Mouse (Mus musculus): ENCODE measurements around the gene Dnah12.
"Not testable (repeated sequence)": the region's sequence is repeated elsewhere in the genome, so short reads cannot be mapped to it uniquely, and the experiment has no call there.

Gene Dnah12

DNA sequence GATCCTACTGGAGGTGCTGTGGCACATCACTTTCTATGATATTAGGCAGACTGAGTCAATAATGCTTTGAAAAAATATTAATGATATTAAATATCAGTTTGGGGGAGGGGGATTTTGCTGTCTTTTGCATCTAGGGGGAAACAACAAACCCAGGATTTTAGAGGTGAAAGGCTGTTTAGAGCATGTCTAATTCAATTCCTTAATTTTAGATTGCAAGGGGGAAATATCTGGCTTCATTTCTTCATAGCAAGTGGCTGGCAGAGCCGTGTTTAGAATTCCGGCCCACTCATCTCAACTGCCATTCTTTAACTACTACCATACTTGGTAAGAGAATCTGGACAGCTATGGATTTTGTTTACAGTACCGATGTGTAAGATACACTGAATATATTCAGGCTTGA, at the start of gene Dnah12:
Gene Dnah12, plus strand, starts transcription at position 301 of the 400 bp plus-strand sequence.
- no peak for DNase-seq

DNA sequence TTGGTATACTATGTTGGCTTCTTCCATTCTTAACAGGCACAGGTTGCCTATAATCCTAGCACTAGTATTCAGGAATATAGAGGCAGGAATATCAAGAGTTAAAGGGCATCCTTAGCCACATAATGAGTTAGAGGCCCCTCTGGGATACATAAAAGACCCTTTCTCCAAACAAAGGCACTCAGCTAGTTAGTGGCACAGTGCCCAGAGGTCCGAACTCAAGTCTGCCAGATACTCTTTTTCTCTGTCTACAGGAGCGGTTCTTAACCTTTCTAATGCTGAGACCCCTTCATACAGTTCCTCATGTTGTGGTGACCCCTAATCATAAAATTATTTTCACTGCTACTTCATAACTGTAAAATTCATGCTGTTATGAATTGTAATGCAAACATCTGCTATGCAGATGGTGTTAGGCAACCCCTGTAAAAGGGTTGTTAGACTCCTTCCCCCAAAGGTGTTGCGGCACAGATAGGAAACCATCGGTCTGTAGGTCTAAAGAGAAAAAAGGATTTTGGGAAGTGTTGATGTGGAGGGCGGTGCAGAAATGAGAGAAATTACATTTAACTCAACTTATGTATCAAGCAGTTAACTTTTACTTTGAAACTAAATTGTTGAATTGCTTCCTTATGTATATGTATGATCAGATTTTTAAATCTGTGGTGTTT, 47.0 kb upstream of the Dnah12 start:
- DNase-seq, result no peak

DNA sequence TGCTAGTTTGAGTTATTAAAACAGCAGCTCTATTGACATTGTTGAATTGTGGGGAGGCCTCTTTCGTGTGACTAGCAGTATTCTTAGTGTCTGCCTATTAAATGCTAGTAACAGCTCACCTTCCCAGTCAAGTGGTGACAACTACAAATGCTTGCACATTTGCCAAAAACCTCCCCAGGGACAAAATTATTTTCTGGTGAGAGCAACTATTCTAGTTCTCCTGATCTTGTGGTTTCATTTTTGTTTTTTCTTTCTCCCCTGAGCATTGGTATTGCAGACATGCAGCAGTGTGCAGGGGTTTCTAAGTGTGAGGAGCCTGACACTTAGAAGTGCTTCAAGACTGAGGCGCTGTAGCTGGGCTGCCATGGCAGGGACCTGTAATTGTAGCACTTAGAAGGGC, 45.3 kb upstream of the Dnah12 start:
- no peak for DNase-seq

DNA sequence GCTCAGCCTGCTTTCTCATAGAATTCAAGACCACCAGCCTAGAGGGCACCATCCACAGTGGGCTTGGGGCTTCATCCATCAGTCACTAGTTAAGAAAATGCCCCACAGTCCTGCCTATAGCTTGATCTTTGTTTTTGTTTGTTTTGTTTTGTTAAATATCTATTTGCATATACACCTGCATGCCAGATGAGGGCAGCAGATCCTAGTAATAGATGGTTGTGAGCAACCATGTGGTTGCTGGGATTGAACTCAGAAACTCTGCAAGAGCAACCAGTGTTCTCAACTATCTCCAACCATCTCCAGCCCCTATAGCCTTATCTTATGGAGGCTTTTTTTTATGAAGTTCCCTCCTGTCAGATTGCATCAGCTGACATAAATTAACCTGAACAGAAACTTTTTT, 41.2 kb upstream of the Dnah12 start:
- no peak for DNase-seq

DNA sequence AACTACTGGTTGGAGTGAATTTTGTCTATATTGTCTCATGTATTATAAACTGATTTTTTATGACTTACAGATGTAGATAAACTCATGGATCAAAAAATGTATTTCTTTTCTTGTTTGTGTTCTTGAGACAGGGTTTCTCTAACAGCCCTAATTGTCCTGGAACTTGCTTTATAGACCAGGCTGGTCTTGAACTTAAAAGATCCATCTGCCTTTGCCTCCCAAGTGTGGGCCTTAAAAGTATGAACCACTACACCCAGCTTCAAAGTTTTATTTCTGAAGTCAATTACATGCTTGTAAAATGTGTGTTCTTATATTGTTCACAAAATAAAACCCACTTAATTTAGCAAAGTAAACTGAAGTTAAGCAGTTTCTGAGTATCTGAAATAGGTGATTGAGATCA, 34.9 kb upstream of the Dnah12 start:
- DNase-seq, result no peak

DNA sequence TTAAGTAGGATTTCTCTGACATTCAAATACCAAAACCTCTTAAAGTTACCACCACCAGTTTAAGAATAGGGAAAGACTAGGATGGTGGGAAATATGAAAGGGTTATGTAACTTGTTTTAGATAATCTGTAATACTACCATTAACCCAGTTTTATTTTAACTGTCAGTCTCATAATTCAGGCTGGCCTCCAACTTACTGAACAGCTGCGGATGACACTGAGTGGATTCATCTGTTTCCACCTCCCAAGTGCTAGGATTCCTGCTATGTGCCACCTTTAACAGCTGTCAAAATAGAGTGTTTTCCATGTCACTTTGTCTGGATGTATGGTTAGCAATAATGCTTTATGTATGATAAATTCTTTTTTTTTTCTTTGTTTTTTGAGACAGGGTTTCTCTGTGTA, 32.8 kb upstream of the Dnah12 start:
- no peak for DNase-seq

DNA sequence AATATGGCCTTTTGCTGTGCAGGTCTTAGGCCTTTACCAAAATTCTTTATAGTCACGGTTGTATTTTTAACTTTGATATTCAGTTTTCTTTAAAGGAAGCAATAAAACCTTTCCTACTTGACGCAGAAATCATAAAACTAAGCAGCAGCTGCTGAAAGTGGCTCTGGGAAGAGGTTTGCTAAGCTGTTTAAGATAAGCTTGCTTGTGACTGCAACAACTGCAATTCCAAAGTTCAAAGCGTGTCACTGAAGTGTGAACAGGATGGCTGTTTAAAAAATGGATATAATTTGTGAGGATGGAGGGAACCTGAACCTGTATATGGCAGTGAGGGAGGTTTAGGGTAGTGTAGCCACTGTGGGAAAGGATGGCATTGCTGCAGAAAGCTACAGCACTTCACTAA, 31.1 kb upstream of the Dnah12 start:
- DNase-seq, result no peak

DNA sequence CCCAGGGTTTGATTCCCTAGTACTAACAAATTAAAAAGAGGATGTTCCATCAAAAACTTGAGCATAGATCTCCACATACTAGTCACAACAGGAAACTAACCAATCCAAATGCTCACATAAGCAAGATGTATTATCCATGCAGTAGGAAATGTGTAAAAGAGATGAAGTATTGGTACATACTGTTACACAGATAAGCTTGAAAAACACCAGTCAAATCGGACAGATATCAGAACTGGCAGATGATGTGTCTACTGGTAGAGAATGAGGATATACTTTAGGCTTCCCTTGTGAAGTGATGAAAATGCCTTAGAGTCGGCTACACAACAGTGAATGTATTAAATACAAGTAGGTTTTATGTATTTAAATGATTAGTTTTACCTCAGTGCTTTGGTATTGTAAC, 30.6 kb upstream of the Dnah12 start:
- no peak for DNase-seq

DNA sequence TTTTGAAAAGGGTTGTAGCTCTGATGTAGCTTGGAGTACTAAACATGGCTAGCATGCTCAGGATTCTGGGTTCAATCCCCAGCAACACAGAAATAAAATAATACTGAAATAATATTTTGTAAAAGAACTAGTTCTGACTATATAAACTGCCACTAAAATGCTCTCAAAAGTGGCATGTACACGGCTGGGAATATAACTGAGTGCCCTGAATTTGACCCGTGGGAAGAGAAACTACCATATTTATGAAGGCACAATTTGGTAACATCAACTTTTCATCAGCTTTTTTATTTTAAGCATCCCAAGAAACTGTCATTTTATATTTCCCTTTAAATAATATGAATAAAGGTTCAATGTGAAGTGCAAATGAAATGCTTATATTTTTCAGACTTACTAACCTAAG, 29.2 kb upstream of the Dnah12 start:
- no peak for DNase-seq

DNA sequence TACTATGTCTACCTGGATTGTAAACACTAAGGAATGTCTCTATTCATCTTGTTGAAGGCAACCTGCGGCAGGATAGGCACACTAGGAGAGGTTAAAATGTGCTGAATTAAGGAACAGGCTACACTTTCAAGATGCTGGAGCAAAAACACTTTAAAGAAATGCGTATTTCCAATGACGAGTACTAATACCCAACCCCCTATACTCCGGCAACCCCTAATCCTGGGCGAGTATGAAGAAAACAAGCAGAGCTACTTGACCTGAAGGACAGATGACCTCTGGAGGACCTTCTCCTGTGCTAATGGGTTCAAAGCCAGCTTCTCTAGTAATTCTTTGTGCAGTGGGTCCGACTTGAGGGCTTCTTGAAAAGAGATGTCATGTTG, 25.1 kb upstream of the Dnah12 start:
- DNase-seq, result no peak

DNA sequence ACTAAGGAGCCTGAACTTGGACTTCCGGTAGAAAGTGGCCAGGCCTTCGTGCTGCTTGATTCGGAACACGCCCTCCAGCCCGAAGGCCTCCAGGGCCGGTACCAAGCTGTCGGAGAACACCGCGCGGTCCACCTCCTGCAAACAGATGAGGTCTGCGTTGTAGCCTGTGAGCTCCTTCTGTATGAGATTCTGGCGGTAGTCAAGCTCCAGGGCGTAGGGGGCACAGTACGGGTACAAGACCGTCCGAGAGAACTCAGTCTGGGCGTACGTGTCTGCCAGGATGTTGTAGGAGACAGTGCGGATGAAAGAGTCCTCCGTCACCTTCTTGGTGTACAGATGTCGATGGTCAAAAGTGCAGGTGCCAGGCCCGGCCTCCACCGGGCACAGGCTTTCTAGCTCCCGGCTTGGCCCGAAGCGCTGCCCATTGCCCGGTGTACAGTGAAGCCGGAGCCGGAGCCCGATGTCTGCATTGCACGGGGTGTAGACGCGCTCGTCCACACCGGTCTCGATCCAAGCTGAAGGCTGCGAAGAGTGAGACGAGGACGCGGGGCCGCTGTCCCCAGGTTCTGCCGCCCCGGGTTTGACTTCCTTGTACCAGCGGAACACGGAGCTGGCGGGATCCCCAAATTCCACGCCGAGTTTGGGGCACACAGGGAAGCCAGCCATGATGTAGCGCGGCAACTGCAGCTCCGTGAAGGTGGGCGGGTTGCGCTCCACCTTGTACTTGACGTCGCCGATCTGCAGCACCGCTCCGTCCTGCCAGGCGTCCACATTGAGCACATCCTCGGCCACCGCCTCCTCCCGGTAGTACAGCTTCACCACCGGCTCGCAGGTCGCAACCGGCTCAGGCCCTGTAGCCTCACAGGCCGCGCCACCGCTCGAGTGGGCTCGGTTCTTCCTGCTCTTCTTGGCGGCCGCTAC, 24.4 kb upstream of the Dnah12 start:
- DNase-seq, result peak in 1 of 2 experiments; percentile 34

DNA sequence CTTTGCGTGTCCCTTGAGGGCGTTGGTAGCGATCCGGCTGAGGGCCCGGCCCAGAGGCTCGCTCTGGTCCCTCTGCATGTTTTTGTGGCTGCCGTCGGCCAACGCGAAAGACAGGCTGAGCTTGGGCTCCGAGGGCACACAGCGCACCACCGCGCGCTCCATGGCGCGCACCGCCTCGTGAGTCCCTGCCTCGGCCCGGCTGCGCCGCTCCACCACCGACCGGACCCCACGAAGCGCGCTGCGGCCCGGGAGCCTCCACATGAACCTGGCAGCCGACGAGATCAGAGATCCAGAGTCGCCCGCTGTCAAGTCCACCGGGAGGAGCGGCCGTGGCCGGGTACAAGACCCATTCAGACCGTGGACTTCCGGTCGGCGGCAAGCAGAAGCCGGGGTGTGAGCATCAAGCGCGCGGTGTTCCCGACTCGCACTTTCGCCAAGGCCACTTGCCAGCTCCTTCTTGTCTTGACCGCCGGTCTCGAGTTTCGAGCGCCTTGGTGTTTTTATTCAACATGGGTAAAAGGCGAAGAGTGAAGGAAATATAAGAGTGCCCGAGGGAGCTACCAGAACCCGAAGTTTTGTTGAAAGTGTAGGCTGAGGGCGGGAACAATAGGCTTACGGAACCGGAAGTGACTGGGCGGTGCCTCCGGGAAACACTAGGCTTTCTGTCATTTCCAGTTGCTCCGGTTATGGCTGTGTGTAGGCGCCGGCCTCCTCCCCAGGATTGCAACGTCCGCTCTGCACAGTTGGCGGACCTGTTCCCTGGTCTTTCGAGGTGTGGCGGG, 23.6 kb upstream of the Dnah12 start, which contains the start of gene Pde12:
Gene Pde12, minus strand, starts transcription at position 592 of the 782 bp plus-strand sequence.
- DNase-seq, result peak; percentile 85 to 93

DNA sequence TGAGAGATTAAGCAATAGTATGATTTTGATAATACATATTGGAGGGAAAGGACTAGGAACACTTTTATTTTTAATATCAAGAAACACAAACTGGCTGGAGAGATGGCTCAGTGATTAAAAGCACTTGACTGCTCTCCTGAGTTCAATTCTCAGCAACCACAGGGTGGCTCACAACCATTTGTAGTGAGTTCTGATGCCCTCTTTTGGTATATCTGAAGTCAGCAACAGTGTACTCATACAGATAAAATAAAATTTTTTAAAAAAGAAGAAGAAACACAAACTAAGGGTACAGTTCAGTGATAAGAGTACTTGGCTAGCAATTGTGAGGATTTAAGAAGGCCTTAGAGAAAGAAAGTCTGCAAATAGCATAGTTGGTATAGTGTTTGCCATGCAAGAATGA, 22.1 kb upstream of the Dnah12 start:
- DNase-seq, result no peak

DNA sequence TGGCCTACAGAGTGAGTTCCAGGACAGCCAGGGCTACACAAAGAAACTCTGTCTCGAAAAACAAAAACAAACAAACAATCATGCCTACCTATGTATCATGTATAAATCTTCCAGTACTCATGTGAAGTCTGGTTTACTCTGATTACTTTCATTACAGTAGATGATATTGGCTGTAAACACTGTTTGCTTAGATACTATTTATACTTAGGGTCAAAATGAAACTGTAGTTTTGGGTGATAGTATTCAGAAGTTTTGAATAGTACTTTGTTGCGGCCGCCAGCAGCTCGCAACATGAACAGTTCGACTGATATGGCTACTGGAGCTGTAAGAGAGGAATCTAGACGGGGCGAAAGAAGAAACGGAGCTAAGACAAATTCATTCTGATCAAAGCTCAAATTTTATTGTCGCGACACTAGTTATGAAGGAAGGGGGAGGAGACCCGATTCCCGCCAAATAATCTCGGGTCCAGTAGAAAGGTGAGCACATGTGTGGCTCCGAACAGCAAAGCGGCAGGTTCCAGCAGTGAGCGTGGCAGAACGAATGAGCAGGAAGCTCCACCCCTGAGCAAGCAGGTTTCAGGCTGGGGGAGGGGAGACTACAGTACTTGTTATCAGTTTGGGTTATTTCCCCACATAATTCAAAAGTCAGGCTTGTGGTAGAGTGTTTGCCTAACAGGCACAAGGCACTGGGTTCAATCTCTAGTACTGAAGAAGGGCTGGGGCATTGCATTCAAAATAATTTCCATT, 21.0 kb upstream of the Dnah12 start:
- not testable (repeated sequence) for DNase-seq

DNA sequence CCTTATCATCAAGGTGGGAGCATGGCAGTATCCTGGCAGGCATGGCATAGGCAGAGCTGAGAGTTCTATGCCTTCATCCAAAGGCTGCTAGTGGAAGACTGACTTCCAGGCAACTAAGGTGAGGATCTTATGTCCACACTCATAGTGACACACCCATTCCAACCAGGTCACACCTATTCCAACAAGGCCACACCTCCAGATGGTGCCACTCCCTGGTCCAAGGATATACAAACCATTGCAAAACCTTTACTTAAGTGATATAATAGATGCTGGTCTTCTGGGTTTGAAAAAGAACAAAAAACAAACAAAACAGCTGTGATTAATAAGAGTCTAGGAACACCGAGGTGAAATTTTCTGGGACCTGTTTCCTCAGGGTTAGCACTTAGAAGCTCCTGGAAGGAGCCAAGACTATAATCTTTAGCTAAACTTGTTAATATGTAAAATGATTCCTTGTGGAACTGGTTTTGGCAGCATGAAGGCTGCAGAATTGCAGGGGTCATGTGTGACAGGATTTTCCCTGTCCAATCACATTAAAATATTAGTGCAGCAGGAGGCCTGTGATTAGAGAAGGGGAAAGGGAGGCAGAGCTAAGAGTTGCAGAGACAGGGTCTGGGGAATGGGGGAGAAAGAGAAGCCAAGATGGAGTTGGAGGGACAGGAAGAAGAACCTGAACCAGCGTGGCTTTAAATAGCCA, 18.5 kb upstream of the Dnah12 start:
- DNase-seq, result not testable (repeated sequence)

DNA sequence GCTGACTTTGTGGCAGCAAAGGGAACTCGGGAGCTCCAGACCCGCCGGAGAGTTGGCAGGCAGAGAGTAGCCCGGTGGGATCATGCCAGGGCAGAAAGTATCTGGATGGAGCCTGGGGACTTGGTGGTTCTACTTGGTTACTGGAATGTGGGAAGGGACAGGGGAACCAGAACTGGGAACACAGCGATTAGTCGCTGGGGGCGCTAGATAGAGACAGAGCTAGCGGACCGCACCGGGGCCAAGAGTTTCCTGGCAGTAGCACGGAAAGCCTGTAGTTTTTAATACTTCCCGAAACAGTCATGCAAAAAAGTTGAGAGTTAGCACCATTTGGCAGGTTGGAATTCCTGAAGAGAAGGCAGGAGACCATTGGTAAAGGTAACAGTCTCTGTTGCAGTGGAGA, 17.7 kb upstream of the Dnah12 start:
- peak in 1 of 2 experiments; percentile 9 for DNase-seq

DNA sequence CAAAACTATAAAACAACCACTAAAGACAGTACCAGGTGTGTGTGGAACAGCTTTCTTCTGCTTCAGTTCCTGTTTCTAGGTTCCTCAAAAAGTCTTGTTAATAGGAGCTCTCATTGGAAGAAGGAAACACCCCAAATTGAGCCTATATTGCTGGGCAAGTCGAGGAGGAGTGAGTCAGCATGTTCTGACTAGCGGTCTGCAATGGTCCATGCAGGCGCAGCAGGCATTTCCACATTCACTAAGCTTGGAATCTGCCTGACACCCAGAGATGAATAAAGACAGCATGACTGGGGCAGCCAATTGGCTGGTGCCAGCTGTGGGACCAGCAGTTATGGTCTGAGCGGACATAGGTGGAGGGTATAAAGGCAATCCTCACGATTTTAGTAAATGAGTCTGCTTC, 17.3 kb upstream of the Dnah12 start:
- DNase-seq, result no peak

DNA sequence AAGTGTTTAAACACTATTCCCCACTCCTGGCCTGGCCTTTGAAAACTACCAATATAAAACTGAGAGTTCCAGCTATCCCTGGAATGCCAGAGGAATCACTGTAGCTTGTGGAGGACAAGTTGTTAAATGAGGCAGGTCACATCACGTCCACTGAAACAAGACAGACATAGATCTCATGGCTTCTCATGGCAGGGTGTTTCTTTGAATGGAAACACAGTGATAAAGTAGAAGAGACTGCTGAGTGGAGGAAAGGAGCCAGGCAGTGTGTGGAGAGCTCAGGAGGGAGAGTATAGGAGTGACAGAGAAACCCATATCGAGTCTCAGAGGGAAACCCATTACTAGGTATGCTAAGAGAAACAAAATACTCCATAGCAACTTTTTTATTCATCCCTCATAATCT, 2.3 kb upstream of the Dnah12 start:
- DNase-seq, result no peak

DNA sequence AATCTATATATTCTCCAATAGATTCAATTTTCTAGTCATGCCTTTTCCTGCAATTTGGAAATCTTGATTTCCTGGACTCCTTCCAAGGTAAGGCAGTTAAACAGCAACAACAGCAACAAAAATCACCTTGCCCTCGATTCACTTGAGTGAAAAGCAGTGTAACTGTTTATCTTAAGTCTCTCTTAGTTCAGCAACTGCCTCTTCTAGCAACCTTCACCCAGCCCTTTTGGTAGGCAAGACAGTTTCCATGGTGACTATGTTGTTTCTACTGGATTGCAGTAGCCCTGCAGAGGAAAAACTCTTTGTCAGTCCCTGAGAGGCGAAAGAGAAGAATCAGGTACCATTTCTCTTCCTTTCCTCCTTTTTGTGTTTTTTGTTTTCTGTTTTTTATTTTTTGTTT, 1.7 kb upstream of the Dnah12 start:
- no peak for DNase-seq

DNA sequence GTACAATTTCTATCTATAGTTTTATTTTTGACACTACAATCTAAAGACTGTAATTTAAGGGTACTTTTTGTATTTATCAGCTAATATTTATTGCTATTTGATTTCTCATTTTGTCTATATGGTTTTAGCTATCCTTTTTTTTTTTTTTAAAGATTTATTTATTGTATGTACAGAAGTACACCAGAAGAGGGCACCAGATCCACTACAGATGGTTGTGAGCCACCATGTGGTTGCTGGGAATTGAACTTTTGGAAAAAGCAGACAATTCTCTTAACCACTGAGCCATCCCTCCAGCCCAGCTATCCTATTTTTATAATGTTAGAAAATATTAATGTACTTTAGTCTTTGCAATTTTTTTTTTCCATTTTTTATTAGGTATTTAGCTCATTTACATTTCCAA, 4.8 kb downstream of the Dnah12 start:
- DNase-seq, result no peak

DNA sequence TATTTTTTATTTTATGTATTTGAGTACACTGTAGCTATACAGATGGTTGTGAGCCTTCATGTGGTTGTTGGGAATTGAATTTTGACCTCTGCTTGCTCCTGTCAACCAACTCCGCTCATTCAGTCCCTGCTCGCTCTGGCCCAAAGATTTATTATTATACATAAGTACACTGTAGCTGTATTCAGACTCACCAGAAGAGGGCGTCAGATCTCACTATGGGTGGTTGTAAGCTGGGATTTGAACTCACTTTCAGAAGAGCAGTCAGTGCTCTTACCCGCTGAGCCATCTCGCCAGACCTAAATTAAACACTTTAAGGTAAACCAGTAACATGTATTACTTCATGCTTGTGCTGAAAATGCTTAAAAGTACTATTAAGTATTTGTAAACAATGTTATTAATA, 12.2 kb downstream of the Dnah12 start:
- not testable (repeated sequence) for DNase-seq

DNA sequence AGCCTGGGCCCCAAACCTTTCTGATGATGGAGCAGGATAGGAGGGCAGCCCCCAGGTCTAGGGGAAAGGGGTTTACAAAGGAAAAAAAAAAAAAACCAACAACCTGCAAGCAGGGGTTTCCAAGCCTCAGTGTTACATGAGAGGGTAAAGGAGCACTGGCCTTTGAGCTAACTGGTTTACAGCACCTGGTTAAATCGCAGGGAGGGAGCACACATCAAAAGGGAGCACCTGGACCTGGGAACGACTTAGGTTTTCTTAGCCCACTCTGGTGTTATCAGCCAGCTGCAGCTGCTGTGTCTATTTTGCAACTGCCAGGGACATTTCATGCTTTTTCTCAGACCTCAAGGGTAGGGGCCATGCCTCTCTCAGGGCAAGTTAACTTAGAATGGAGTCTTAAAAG, 26.6 kb downstream of the Dnah12 start:
- not testable (repeated sequence) for DNase-seq

Measured in cerebellum, postnatal 36 days (tissue).